Mouse (Mus musculus): ENCODE results near the gene Sept9. TPM values are rescaled to one million over a fixed set of nuclear protein-coding genes. Genes with fewer than 3 reads are reported as not detected.

The Sept9 gene
- total and polyA plus RNA-seq, 3 experiments, result 115 to 469 (median 292) TPM

GRCm38 (mm10) chr11:117314026-117314425, 114.6 kb downstream of the Sept9 start:
- DNase-seq (ENCODE audit: low spot score) (no peak), ATAC-seq (ENCODE audit: extremely low read depth, insufficient number of reproducible peaks, low FRiP score, poor library complexity, severe bottlenecking) (no peak)
- peaks cover 2% of the 10 kb centered on the region; the same call in 1 of the 2 replicates for H3K27me3 ChIP-seq (ENCODE audit: insufficient read depth, low read length)
- H3K9me3 ChIP-seq (replicated peaks), result no peaks in the 10 kb centered on the region
- H3K36me3 ChIP-seq (replicated peaks), result peaks cover 86% of the 10 kb centered on the region
- no peak overlapping the region for H3K4me3 ChIP-seq (ENCODE audit: low read depth, low read length)
- H3K4me1 ChIP-seq (ENCODE audit: insufficient read depth, low read depth, low read length), result peaks cover 83% of the 10 kb centered on the region
- TF ChIP-seq TAL1 (conservative IDR thresholded peaks at IDR 0.05; ENCODE audit: low read depth, low read length), result no peak
- no peak for TF ChIP-seq GATA1 (IDR thresholded peaks at IDR 0.05; ENCODE audit: borderline replicate concordance, low read length)
- TF ChIP-seq CTCF (IDR thresholded peaks at IDR 0.05; ENCODE audit: low read depth, low read length), result no peak
- TF ChIP-seq GATA2 (IDR thresholded peaks at IDR 0.05; ENCODE audit: borderline replicate concordance, low read depth, low read length), result no peak
- no peak for TF ChIP-seq POLR2AphosphoS5 (IDR thresholded peaks at IDR 0.05; ENCODE audit: insufficient replicate concordance, low read depth, low read length)

DNA sequence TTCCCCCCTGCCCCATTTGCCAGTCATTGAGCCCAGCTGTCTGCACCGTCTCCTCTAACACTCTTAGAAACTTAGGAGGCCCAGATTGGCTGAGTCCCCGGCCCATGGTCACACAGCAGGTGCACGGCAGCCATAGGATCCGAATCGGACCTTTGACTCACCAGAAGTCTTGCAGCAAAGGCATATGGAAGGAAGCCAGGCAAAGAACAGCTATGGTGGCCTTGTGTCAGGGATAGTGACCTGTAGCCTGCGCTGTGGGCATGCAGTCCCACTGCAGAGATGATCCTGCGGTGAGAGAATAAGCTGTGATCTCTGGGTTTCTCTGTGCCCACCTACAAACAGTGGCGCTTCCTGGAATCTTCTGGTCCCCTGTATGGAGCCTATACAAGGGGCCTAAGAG, 115.1 kb downstream of the Sept9 start:
- no peak for DNase-seq (ENCODE audit: low spot score)
- no peak overlapping the region for H3K4me3 ChIP-seq (ENCODE audit: low read depth, low read length)
- no peaks in the 10 kb centered on the region for H3K9me3 ChIP-seq (replicated peaks)
- no peak for ATAC-seq (ENCODE audit: extremely low read depth, insufficient number of reproducible peaks, low FRiP score, poor library complexity, severe bottlenecking)
- H3K27me3 ChIP-seq (ENCODE audit: insufficient read depth, low read length), result peaks cover 2% of the 10 kb centered on the region; the same call in 1 of the 2 replicates
- H3K36me3 ChIP-seq (replicated peaks), result peaks cover 82% of the 10 kb centered on the region
- peaks cover 83% of the 10 kb centered on the region for H3K4me1 ChIP-seq (ENCODE audit: insufficient read depth, low read depth, low read length)
- TF ChIP-seq POLR2AphosphoS5 (IDR thresholded peaks at IDR 0.05; ENCODE audit: insufficient replicate concordance, low read depth, low read length), result no peak
- no peak for TF ChIP-seq GATA2 (IDR thresholded peaks at IDR 0.05; ENCODE audit: borderline replicate concordance, low read depth, low read length)
- TF ChIP-seq CTCF (IDR thresholded peaks at IDR 0.05; ENCODE audit: low read depth, low read length), result no peak
- TF ChIP-seq GATA1 (IDR thresholded peaks at IDR 0.05; ENCODE audit: borderline replicate concordance, low read length), result no peak
- no peak for TF ChIP-seq TAL1 (conservative IDR thresholded peaks at IDR 0.05; ENCODE audit: low read depth, low read length)

GRCm38 (mm10) chr11:117315309-117315708, 115.8 kb downstream of the Sept9 start:
- H3K36me3 ChIP-seq (replicated peaks), result peaks cover 74% of the 10 kb centered on the region
- no peaks in the 10 kb centered on the region for H3K9me3 ChIP-seq (replicated peaks)
- no peak overlapping the region for H3K4me3 ChIP-seq (ENCODE audit: low read depth, low read length)
- ATAC-seq (ENCODE audit: extremely low read depth, insufficient number of reproducible peaks, low FRiP score, poor library complexity, severe bottlenecking), result no peak
- DNase-seq (ENCODE audit: low spot score), result no peak
- peaks cover 83% of the 10 kb centered on the region for H3K4me1 ChIP-seq (ENCODE audit: insufficient read depth, low read depth, low read length)
- TF ChIP-seq POLR2AphosphoS5 (IDR thresholded peaks at IDR 0.05; ENCODE audit: insufficient replicate concordance, low read depth, low read length) (no peak), CTCF (IDR thresholded peaks at IDR 0.05; ENCODE audit: low read depth, low read length) (no peak), GATA1 (IDR thresholded peaks at IDR 0.05; ENCODE audit: borderline replicate concordance, low read length) (no peak), GATA2 (IDR thresholded peaks at IDR 0.05; ENCODE audit: borderline replicate concordance, low read depth, low read length) (no peak)
- peaks cover 2% of the 10 kb centered on the region; the same call in 1 of the 2 replicates for H3K27me3 ChIP-seq (ENCODE audit: insufficient read depth, low read length)

DNA sequence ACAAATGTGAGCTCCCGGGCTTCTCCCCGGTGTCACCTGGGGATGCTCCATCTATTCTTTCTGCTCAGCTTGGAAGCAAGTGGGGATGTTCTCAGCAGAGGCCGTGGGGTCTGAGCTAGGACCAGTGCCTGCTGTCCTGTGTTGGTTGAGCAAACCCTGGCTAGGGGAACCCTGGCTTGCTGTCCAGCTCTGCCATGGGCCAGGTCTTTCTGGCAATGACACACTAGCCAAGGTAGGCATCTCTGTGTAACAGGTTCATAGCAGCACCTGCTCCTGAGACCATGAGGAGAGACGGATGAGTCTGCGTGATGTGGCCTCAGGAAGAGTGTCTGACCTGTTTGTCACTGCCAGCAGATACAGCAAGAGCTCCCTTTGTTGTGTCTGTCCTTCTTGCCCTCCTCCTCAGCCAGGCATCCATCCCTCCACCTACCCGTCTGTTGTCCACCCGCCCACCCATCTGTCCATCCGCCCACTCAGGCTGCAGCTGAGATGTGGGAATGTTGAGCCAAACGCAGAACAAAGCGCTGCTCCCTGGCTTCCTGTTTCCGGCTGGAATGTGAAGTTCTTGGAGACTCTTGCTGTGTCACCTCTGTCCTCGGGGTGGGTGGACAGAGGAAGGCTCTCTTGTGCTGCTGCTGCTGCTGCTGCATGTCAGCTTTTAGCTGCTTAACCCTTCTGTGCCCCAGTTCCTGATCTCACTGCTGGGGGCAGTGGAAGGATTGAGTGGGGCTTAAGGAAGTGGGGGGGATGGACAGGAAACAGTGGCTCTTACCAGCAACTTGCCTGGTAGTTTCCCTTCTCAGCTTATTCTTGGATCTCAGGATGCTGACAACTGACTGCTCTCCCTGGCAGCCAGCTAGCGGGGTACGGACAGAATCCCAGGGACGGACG, 117.2 kb downstream of the Sept9 start:
- Histone ChIP-seq H3K4me3 (ENCODE audit: low read depth, low read length) (no peak overlapping the region), H3K36me3 (replicated peaks) (peaks cover 64% of the 10 kb centered on the region), H3K4me1 (ENCODE audit: insufficient read depth, low read depth, low read length) (peaks cover 84% of the 10 kb centered on the region), H3K27me3 (ENCODE audit: insufficient read depth, low read length) (peaks cover 2% of the 10 kb centered on the region; the same call in 1 of the 2 replicates), H3K9me3 (replicated peaks) (no peaks in the 10 kb centered on the region)
- DNase-seq (ENCODE audit: low spot score), result no peak
- TF ChIP-seq TAL1 (conservative IDR thresholded peaks at IDR 0.05; ENCODE audit: low read depth, low read length) (no peak), GATA2 (IDR thresholded peaks at IDR 0.05; ENCODE audit: borderline replicate concordance, low read depth, low read length) (no peak)
- no peak for ATAC-seq (ENCODE audit: extremely low read depth, insufficient number of reproducible peaks, low FRiP score, poor library complexity, severe bottlenecking)

- Histone ChIP-seq H3K9me3 (replicated peaks) (no peaks in the 10 kb centered on the region), H3K4me1 (ENCODE audit: insufficient read depth, low read depth, low read length) (peaks cover 86% of the 10 kb centered on the region), H3K27me3 (ENCODE audit: insufficient read depth, low read length) (peaks cover 2% of the 10 kb centered on the region; the same call in 1 of the 2 replicates), H3K36me3 (replicated peaks) (peaks cover 60% of the 10 kb centered on the region), H3K4me3 (ENCODE audit: low read depth, low read length) (peak overlapping the region; percentile 31; the same call in 1 of the 2 replicates)
- TF ChIP-seq POLR2AphosphoS5 (IDR thresholded peaks at IDR 0.05; ENCODE audit: insufficient replicate concordance, low read depth, low read length) (no peak), GATA2 (IDR thresholded peaks at IDR 0.05; ENCODE audit: borderline replicate concordance, low read depth, low read length) (no peak), TAL1 (conservative IDR thresholded peaks at IDR 0.05; ENCODE audit: low read depth, low read length) (no peak), CTCF (IDR thresholded peaks at IDR 0.05; ENCODE audit: low read depth, low read length) (no peak), GATA1 (IDR thresholded peaks at IDR 0.05; ENCODE audit: borderline replicate concordance, low read length) (no peak)
- DNase-seq (ENCODE audit: low spot score) (no peak), ATAC-seq (ENCODE audit: extremely low read depth, insufficient number of reproducible peaks, low FRiP score, poor library complexity, severe bottlenecking) (no peak)
Observed at GRCm38 (mm10) chr11:117317429-117318101, 118.1 kb downstream of the Sept9 start.

GRCm38 (mm10) chr11:117318202-117318601, 118.7 kb downstream of the Sept9 start:
- Histone ChIP-seq H3K36me3 (replicated peaks) (peaks cover 57% of the 10 kb centered on the region), H3K4me3 (ENCODE audit: low read depth, low read length) (peak overlapping the region; percentile 31; the same call in 1 of the 2 replicates), H3K9me3 (replicated peaks) (no peaks in the 10 kb centered on the region), H3K27me3 (ENCODE audit: insufficient read depth, low read length) (peaks cover 2% of the 10 kb centered on the region; the same call in 1 of the 2 replicates), H3K4me1 (ENCODE audit: insufficient read depth, low read depth, low read length) (peaks cover 86% of the 10 kb centered on the region)
- TF ChIP-seq GATA1 (IDR thresholded peaks at IDR 0.05; ENCODE audit: borderline replicate concordance, low read length) (no peak), CTCF (IDR thresholded peaks at IDR 0.05; ENCODE audit: low read depth, low read length) (peak; percentile 25; the same call in 1 of the 2 replicates)
- ATAC-seq (ENCODE audit: extremely low read depth, insufficient number of reproducible peaks, low FRiP score, poor library complexity, severe bottlenecking) (no peak), DNase-seq (ENCODE audit: low spot score) (no peak)

Measured in G1E (cell line).